Mouse (Mus musculus) midbrain, embryonic 11.5 days (tissue): ENCODE data around the gene Rgs11. TPM values are rescaled to one million over a fixed set of nuclear protein-coding genes. Genes with fewer than 3 reads are reported as not detected.
A peak's percentile ranks its signal among the peaks of the same experiment; 100 is the strongest.

ENCODE experiments used
- ATAC-seq: fragments of 200-750 bp; cut with Nextera tagmentation; 2 replicates; pipeline ENCODE4 v1.8.0; 2017; ENCODE audit warnings: moderate TSS enrichment, moderate library complexity; ENCODE audit not compliant: low FRiP score
- DNase-seq: peaks from one replicate; pipeline ENCODE4 v3.0.0; 2015; ENCODE audit warnings: low spot score; ENCODE audit errors: missing footprints
- H3K27ac ChIP-seq: fragments of 300-500 bp; sonication (generic); 2 replicates; pipeline ENCODE4 v1.5.1; 2014; ENCODE audit warnings: low read depth, low read length
- H3K27me3 ChIP-seq: fragments of 300-500 bp; sonication (generic); 2 replicates; pipeline ENCODE4 v1.6.1; 2014; ENCODE audit warnings: mild to moderate bottlenecking, low read length, moderate library complexity, mixed read lengths; ENCODE audit not compliant: control insufficient read depth, insufficient read depth
- H3K36me3 ChIP-seq: fragments of 300-500 bp; sonication (generic); 2 replicates; pipeline ENCODE4 v1.6.1; 2014; ENCODE audit warnings: mild to moderate bottlenecking, low read length, moderate library complexity, mixed read lengths; ENCODE audit not compliant: control insufficient read depth, insufficient read depth
- H3K4me1 ChIP-seq: fragments of 300-500 bp; sonication (generic); 2 replicates; pipeline ENCODE4 v1.6.1; 2014; ENCODE audit warnings: low read length; ENCODE audit not compliant: control insufficient read depth, insufficient read depth
- H3K4me2 ChIP-seq: fragments of 300-500 bp; sonication (generic); 2 replicates; pipeline ENCODE4 v1.6.1; 2014; ENCODE audit warnings: mild to moderate bottlenecking, moderate library complexity
- H3K4me3 ChIP-seq: fragments of 300-500 bp; sonication (generic); 2 replicates; pipeline ENCODE4 v1.5.1; 2014; ENCODE audit warnings: low read depth, low read length
- H3K9ac ChIP-seq: fragments of 300-500 bp; sonication (generic); 2 replicates; pipeline ENCODE4 v1.6.1; 2014; ENCODE audit warnings: low read length
- H3K9me3 ChIP-seq: fragments of 300-500 bp; sonication (generic); 2 replicates; pipeline ENCODE4 v1.6.1; 2016; ENCODE audit warnings: low read length; ENCODE audit not compliant: control insufficient read depth
- WGBS: fragments of 180-500 bp; shearing (Covaris S2); extraction: QIAGEN DNeasy Blood & Tissue Kit; methylation state at CpG from one replicate; pipeline ENCODE4 v1.1.7; 2014; 5-methylcytosine and 5-hydroxymethylcytosine counted together
- polyA plus RNA-seq: library from polyadenylated mRNA; unstranded; fragments of >200 nt; fragmentation: Nextera tagmentation; extraction: Ambion mirVana; gene quantifications from 2 replicates; pipeline ENCODE4 v1.2.1, GENCODE M21; 2014

Gene Rgs11
- polyA plus RNA-seq, 1 experiment from 2014 or later = 0.40 TPM

GRCm38 (mm10) chr17:26239551-26239950 is 36.8 kb downstream of the Rgs11 start:
- Histone ChIP-seq H3K27me3 (no peaks in the 10 kb centered on the region), H3K4me3 (no peak overlapping the region), H3K9ac (no peak overlapping the region), H3K27ac (no peak overlapping the region), H3K4me2 (no peak overlapping the region), H3K4me1 (peaks cover 7% of the 10 kb centered on the region; the same call in 1 of the 2 replicates), H3K36me3 (no peaks in the 10 kb centered on the region), H3K9me3 (no peaks in the 10 kb centered on the region)
- DNase-seq (no peak), ATAC-seq (no peak)
- 78% methylated on average over 2 of the region's 2 CpGs for WGBS

- Histone ChIP-seq H3K9ac (no peak overlapping the region), H3K4me2 (no peak overlapping the region), H3K4me1 (peaks cover 7% of the 10 kb centered on the region; the same call in 1 of the 2 replicates), H3K9me3 (no peaks in the 10 kb centered on the region), H3K4me3 (no peak overlapping the region), H3K36me3 (no peaks in the 10 kb centered on the region), H3K27me3 (no peaks in the 10 kb centered on the region), H3K27ac (no peak overlapping the region)
- no peak for ATAC-seq
- no peak for DNase-seq
- WGBS = 83% methylated on average over 6 of the region's 6 CpGs
Measured at GRCm38 (mm10) chr17:26240120-26240790, 37.5 kb downstream of the Rgs11 start.

GRCm38 (mm10) chr17:26240990-26241389 is 38.2 kb downstream of the Rgs11 start:
- Histone ChIP-seq H3K27me3 (no peaks in the 10 kb centered on the region), H3K9me3 (no peaks in the 10 kb centered on the region), H3K36me3 (no peaks in the 10 kb centered on the region), H3K4me2 (no peak overlapping the region), H3K4me1 (peaks cover 7% of the 10 kb centered on the region; the same call in 1 of the 2 replicates), H3K27ac (no peak overlapping the region), H3K4me3 (no peak overlapping the region), H3K9ac (no peak overlapping the region)
- ATAC-seq = no peak
- 85% methylated on average over 6 of the region's 6 CpGs for WGBS
- no peak for DNase-seq

DNA sequence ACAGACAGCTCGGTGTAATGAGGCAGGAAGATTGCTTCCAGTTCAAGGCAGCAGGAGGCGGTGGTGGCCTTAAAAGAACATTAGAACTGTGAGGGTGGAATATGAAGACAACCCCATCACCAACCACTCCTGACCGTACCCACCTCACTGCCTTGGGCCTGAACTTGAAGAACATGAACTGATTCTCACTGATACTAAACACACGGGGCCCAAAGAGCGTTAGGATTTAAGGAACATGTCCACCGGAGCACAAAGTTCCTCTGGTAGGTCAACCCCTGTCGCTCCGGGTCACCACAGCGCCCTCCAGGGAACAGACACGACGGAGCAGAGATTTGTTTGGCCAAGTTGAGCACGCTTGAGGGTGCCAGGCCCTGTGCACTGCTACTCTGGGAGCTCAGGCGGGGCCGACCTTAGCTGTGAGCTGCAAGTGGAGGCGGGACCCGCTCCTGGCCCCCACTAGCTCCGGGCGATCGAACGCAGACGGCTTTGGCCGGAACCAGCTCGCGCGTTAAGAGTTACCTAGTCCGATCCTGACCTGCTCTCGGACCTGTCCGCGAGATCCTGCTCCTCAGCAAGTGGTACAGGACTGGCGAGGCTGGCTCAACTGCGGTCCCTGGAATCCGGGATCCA is 40.8 kb downstream of the Rgs11 start:
- Histone ChIP-seq H3K4me3 (peak overlapping the region; percentile 57), H3K4me2 (peak overlapping the region; percentile 68), H3K4me1 (peaks cover 7% of the 10 kb centered on the region; the same call in 1 of the 2 replicates), H3K27me3 (no peaks in the 10 kb centered on the region), H3K36me3 (no peaks in the 10 kb centered on the region), H3K9ac (peak overlapping the region; percentile 63), H3K9me3 (no peaks in the 10 kb centered on the region), H3K27ac (peak overlapping the region; percentile 36; the same call in 1 of the 2 replicates)
- WGBS = under 1% methylated on average over 32 of the region's 32 CpGs
- no peak; the same call in none of the 2 replicates for ATAC-seq
- DNase-seq = peak; percentile 97

- ATAC-seq (peak; percentile 98), DNase-seq (peak; percentile 99)
- 7% methylated on average over 33 of the region's 33 CpGs for WGBS
- Histone ChIP-seq H3K9ac (peak within 1 kb of the TSS; percentile 63), H3K36me3 (no peaks in the 10 kb centered on the region), H3K9me3 (no peaks in the 10 kb centered on the region), H3K27ac (peak within 1 kb of the TSS; percentile 63), H3K4me3 (peak within 1 kb of the TSS; percentile 57), H3K4me1 (peaks cover 7% of the 10 kb centered on the region; the same call in 1 of the 2 replicates), H3K4me2 (peak within 1 kb of the TSS; percentile 68), H3K27me3 (no peaks in the 10 kb centered on the region)
Measured at GRCm38 (mm10) chr17:26244101-26244841, 41.5 kb downstream of the Rgs11 start, which contains the start of gene Fam234a. Fam234a (minus strand) TSS chr17:26244242.

DNA sequence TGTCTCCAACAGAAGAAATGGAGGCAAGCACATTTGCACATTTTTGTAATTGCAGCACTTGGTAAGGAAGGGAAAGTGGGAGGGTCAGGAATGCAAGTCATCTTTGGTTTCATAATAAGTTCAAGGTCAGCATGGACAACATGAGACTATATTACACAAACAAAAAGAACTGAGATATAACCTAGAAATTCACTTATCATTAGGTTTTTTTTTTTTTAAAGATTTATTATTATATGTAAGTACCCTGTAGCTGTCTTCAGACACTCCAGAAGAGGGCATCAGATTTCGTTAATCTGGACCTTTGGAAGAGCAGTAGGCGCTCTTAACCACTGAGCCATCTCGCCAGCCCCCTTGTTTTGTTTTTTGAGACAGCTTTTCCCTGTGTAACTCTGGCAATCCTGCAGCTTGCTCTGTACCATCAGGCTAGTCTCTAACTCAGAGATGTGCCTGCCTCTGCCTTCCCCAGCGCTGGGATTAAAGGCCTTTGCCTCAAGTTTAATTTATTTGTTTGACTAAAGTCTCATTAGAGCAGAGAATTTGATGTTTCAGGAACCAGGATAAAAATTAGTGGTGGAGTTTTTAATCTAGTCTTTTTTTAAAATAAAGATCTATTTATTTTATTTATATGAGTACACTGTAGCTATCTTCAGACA is 49.3 kb downstream of the Rgs11 start:
- H3K36me3 ChIP-seq = 0 out of 2 replicates have a peak, but pooled peaks cover 3% of the 10 kb centered on the region
- no peaks in the 10 kb centered on the region for H3K9me3 ChIP-seq
- DNase-seq (peak; percentile 85), ATAC-seq (no peak)
- WGBS = 67% methylated on average over 4 of the region's 4 CpGs
- H3K27ac ChIP-seq = no peak overlapping the region
- H3K9ac ChIP-seq = 0 out of 2 replicates have a peak overlapping the region, but pooled peaks have one; percentile 15
- H3K27me3 ChIP-seq = no peaks in the 10 kb centered on the region
- H3K4me1 ChIP-seq = peaks cover 11% of the 10 kb centered on the region
- H3K4me2 ChIP-seq = peak overlapping the region; percentile 86
- no peak overlapping the region; the same call in 1 of the 2 replicates for H3K4me3 ChIP-seq

DNA sequence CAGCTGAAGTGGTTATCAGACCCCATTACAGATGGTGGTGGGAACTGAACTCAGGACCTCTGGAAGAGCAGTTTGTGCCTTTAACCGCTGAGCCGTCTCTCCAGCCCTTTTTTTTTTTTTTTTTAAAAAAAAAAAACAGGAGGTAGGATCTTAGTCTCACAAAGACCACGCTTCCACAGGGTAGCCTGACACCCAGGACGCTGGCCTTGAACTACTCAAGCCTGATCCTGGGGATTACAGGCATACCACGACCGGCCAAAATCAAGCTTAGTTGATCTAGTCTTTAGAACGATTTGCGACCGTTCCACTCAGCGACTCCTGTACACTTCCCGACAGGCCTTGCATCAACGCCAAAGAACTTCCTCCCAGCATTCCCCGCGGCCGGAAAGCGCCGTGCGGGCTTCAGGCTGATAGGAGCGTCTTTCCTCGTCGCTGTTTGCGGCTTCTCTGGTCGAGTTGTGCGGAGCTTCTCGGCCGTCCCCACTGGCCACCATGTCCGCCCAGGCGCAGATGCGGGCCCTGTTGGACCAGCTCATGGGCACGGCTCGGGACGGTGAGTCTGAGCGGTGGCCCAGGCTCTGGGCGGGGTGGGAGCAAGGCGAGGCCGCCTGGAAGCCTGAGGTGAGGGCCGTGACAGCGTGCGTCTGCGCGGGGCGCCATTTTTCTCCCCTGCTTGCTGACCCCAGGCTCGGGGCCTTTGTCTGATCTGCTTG is 49.9 kb downstream of the Rgs11 start, which contains the start of gene Luc7l:
Gene Luc7l, plus strand, starts transcription at position 358 of the 713 bp plus-strand sequence.
- Histone ChIP-seq H3K4me3 (peak within 1 kb of the TSS; percentile 84), H3K4me2 (peak within 1 kb of the TSS; percentile 86), H3K36me3 (0 out of 2 replicates have a peak, but pooled peaks cover 3% of the 10 kb centered on the region), H3K27ac (peak within 1 kb of the TSS; percentile 93), H3K9ac (peak within 1 kb of the TSS; percentile 83), H3K9me3 (no peaks in the 10 kb centered on the region), H3K4me1 (peaks cover 11% of the 10 kb centered on the region), H3K27me3 (no peaks in the 10 kb centered on the region)
- ATAC-seq (peak; percentile 93), DNase-seq (peak; percentile 99)
- under 1% methylated on average over 43 of the region's 43 CpGs for WGBS

- H3K9ac ChIP-seq = peak overlapping the region; percentile 83
- H3K4me1 ChIP-seq = peaks cover 11% of the 10 kb centered on the region
- WGBS = 0% methylated on average over 24 of the region's 24 CpGs
- no peaks in the 10 kb centered on the region for H3K9me3 ChIP-seq
- H3K4me3 ChIP-seq = peak overlapping the region; percentile 84
- no peak for DNase-seq
- H3K4me2 ChIP-seq = peak overlapping the region; percentile 86
- H3K27ac ChIP-seq = peak overlapping the region; percentile 93
- ATAC-seq = no peak
- peaks cover 5% of the 10 kb centered on the region; the same call in 1 of the 2 replicates for H3K36me3 ChIP-seq
- no peaks in the 10 kb centered on the region for H3K27me3 ChIP-seq
Measured at GRCm38 (mm10) chr17:26253399-26253798, 50.6 kb downstream of the Rgs11 start.
